ENCODE assay signal across 29 mouse cellular contexts in genomic region chr19:35735754-35736153, GRCm38 (mm10).
"Had no signal": no experiment of that assay in that cellular context is flagged by ENCODE, and none has a peak within 500 bp of the region (broad histone marks: within the 10 kb centered on the region; RNA-seq: fewer than 3 reads in every experiment).

No protein-coding gene starts in this region.

- H3K4me1 ChIP-seq: limb, embryonic 10.5 days; limb, embryonic 12.5 days; limb, embryonic 13.5 days; limb, embryonic 15.5 days; liver, embryonic 12.5 days; liver, embryonic 13.5 days; liver, embryonic 15.5 days; lung, embryonic 15.5 days; midbrain, embryonic 10.5 days; midbrain, embryonic 12.5 days; midbrain, embryonic 13.5 days; midbrain, embryonic 15.5 days had no signal

- H3K27ac ChIP-seq: limb, embryonic 10.5 days; limb, embryonic 12.5 days; limb, embryonic 13.5 days; limb, embryonic 15.5 days; liver, embryonic 12.5 days; liver, embryonic 13.5 days; liver, embryonic 14.5 days; liver, embryonic 15.5 days; lung, embryonic 15.5 days; macrophage; midbrain, embryonic 10.5 days; midbrain, embryonic 12.5 days; midbrain, embryonic 13.5 days; midbrain, embryonic 15.5 days had no signal

- H3K36me3 ChIP-seq: limb, embryonic 10.5 days; limb, embryonic 12.5 days; limb, embryonic 13.5 days; limb, embryonic 15.5 days; liver, embryonic 12.5 days; liver, embryonic 13.5 days; liver, embryonic 15.5 days; lung, embryonic 15.5 days; midbrain, embryonic 10.5 days; midbrain, embryonic 12.5 days; midbrain, embryonic 13.5 days; midbrain, embryonic 15.5 days had no signal

- H3K27me3 ChIP-seq: limb, embryonic 12.5 days; limb, embryonic 13.5 days; limb, embryonic 15.5 days; liver, embryonic 12.5 days; liver, embryonic 13.5 days; liver, embryonic 15.5 days; lung, embryonic 15.5 days; megakaryocyte, embryonic 14.5 days; midbrain, embryonic 12.5 days; midbrain, embryonic 13.5 days; midbrain, embryonic 15.5 days had no signal

- H3K4me3 ChIP-seq: limb, embryonic 10.5 days; limb, embryonic 12.5 days; limb, embryonic 13.5 days; limb, embryonic 15.5 days; liver, embryonic 12.5 days; liver, embryonic 13.5 days; liver, embryonic 15.5 days; lung, embryonic 15.5 days; megakaryocyte, embryonic 14.5 days; midbrain, embryonic 10.5 days; midbrain, embryonic 12.5 days; midbrain, embryonic 13.5 days; midbrain, embryonic 15.5 days; myocyte had no signal

- ATAC-seq: liver, embryonic 12.5 days; liver, postnatal 0 days; lung, postnatal 0 days; midbrain, embryonic 13.5 days; midbrain, embryonic 15.5 days; midbrain, embryonic 16.5 days had no signal

- DNase-seq: left cerebral cortex, postnatal 4 days; liver; liver, embryonic 13.5 days; liver, postnatal 0 days; lung, adult 18-20 months; lung, adult 2 months; lung, embryonic 14.5 days; lung, postnatal 10 days; lung, postnatal 14 days; lung, postnatal 36 days; lung, postnatal 4 days; midbrain, embryonic 14.5 days had no signal

- H3K9me3 ChIP-seq: limb, embryonic 10.5 days; limb, embryonic 12.5 days; limb, embryonic 13.5 days; limb, embryonic 15.5 days; liver, embryonic 12.5 days; liver, embryonic 13.5 days; liver, embryonic 15.5 days; lung, embryonic 15.5 days; megakaryocyte, embryonic 14.5 days; midbrain, embryonic 10.5 days; midbrain, embryonic 12.5 days; midbrain, embryonic 13.5 days; midbrain, embryonic 15.5 days had no signal

- H3K9ac ChIP-seq: limb, embryonic 12.5 days; limb, embryonic 13.5 days; limb, embryonic 15.5 days; liver, embryonic 12.5 days; liver, embryonic 13.5 days; liver, embryonic 14.5 days; liver, embryonic 15.5 days; liver, postnatal 0 days; lung, embryonic 14.5 days; lung, embryonic 15.5 days; midbrain, embryonic 12.5 days; midbrain, embryonic 13.5 days; midbrain, embryonic 15.5 days had no signal
